Mouse (Mus musculus): ENCODE data around the gene Kcnab3. TPM values are rescaled to one million over a fixed set of nuclear protein-coding genes. Genes with fewer than 3 reads are reported as not detected.

Gene Kcnab3
- total RNA-seq, 2 experiments from 2014 or later, result 21.4 to 21.8 TPM

GRCm38 (mm10) chr11:69371601-69372000 lies 45.5 kb downstream of the Kcnab3 start:
- no peak for DNase-seq

- peak; percentile 85 to 90 for DNase-seq
Observed at GRCm38 (mm10) chr11:69372056-69372779, 46.2 kb downstream of the Kcnab3 start.

- DNase-seq, result no peak
Observed at GRCm38 (mm10) chr11:69372780-69373170, 46.7 kb downstream of the Kcnab3 start.

DNA sequence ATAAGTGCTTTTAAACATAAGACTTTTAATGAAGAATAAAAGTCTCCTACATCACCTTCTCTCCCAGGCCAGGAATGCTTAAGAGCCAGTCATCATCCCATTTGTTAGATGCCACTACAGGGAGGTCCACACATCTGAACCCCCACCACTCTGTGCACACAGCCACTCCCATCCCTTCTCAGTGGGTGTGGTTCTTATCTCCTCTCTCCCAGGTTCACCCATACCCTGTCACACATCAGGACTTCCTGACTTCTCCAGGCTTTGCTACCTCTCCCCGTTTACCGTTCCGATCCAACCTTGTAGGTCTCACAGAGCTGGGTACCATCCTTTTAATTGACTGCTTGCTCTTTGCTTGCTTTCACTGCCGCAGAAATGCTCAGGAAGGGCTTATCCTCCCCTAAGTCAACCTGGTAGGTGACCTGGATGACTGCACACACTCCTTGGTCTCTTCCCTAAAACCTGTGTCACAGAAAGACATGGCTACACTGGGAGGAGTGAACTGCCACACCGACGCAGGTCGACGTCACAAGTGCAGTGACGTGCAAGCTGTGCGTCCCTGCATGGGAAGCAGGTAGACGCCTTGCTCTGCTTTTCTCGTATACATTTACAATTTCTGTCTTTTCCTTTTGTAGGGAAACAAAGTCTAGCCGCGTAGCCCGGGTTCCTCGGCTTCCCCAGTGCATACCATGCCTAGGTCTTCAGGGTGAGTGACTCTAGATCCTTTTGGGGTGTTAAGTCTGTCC lies 47.3 kb downstream of the Kcnab3 start:
- no peak for DNase-seq

DNA sequence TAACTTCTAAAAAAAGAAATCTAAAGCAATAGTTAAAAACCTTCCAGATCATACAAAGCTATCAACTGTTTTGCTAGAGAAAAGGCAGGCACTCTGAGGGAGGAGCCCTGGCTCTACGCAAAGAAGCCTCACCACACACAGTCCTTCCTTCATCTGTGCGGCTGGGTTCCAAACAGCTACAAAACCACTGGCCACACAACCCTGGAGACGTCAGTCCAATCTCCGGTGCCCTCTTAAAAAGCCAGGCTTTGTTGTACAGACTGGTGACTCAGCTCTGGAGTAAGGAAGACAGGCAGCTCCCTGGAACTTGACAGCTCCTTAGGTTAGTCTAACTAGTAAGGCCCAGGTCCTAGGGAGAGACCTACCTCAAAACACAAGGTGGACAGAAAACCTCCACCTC lies 49.6 kb downstream of the Kcnab3 start:
- no peak for DNase-seq

DNA sequence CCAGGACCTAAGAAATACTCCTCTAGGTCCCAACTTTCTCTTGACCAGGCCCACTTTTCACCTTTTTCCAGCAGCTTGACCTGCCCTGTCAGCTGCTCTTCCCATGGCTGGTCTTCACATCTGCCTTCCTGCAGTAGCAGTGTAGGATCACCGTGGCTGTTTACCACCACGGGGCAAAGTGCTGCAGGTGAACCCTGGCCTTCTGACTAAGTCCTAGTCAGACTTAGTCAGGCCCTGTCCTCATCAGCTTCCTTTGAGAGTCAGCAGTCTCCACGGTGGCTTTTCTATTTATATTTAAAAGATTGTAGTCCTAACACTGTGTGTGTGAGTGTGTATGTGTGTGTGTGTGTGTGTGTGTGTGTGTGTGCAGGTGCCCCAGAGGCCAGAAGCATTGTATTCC lies 51.7 kb downstream of the Kcnab3 start:
- no peak for DNase-seq

DNA sequence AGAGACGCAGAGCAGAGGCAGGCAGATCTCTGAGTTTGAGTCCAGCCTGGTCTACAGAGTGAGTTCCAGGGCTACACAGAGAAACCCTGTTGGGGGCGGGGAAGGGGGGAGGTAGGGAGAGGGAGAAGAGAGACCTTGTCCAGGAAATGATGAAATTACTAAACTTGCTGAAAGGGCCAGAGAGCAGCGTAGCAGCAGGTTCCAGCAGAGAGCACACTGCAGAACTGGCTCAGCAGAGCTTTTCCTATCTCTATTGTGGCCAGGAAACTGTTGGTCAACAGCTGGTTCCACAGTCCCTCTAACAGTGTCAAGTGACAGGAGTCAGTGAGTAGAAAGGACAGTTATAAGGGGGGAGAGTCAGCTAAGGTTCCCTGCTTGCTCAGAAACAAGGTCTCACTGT lies 53.5 kb downstream of the Kcnab3 start:
- no peak for DNase-seq

DNA sequence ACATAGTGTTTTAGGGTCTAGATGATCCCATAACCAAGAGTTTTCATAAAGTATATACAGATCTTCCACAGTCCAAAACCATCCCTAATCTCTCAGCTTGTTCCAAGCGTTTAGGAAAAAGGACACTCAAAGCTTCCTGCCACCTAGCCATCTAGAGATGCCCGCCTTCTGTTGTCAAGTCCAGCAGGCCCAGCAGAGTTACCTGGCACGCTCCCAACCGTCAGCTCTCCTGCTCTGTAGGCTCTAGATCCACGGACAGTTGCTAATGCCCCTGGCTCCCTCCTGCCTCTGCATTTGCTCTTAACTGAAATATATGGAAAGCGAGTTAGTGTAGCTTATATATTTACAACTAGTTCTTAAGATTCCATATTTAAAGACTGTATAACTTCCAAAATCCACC lies 55.3 kb downstream of the Kcnab3 start:
- no peak for DNase-seq

Other genes starting within 250 kb of the Kcnab3 start
- 100 to 1,000 TPM; 962 to 984 TPM for gene Vamp2, start 237.8 kb upstream of the Kcnab3 start, total RNA-seq (2021)
- 10 to 100 TPM; 78.2 to 92.8 TPM for gene Per1, start 231.0 kb upstream of the Kcnab3 start, total RNA-seq (2021)
- gene Hes7, start 205.9 kb upstream of the Kcnab3 start, total RNA-seq (2021), result 1 to 10 TPM in 1 of 2 experiments, under 1 TPM in 1; 0.68 to 1.1 TPM
- gene 9130213A22Rik, start 203.7 kb upstream of the Kcnab3 start, total RNA-seq (2021), result 1 to 10 TPM in 1 of 2 experiments, under 1 TPM in 1; 0.96 to 1.2 TPM
- 1 to 10 TPM; 6.6 to 6.9 TPM for gene Aloxe3, start 200.4 kb upstream of the Kcnab3 start, total RNA-seq (2021)
- 1 to 10 TPM; 5.8 to 7.4 TPM for gene Alox12b, start 169.3 kb upstream of the Kcnab3 start, total RNA-seq (2021)
- gene Alox8, start 128.4 kb upstream of the Kcnab3 start, total RNA-seq (2021), result 1 to 10 TPM; 5.8 to 7.2 TPM
- gene Gucy2e, start 89.2 kb upstream of the Kcnab3 start, total RNA-seq (2021), result 1 to 10 TPM; 1.9 TPM
- gene Cntrob, start 2.5 kb upstream of the Kcnab3 start, total RNA-seq (2021), result 10 to 100 TPM; 15.1 to 15.2 TPM
- gene Trappc1, start 2.3 kb upstream of the Kcnab3 start, total RNA-seq (2021), result 10 to 100 TPM; 66.5 to 66.6 TPM
- 100 to 1,000 TPM; 111 to 119 TPM for gene Rnf227, start 14.2 kb downstream of the Kcnab3 start, total RNA-seq (2021)
- 100 to 1,000 TPM; 537 to 553 TPM for gene Chd3, start 43.1 kb downstream of the Kcnab3 start, total RNA-seq (2021)
- gene Naa38, start 69.2 kb downstream of the Kcnab3 start, total RNA-seq (2021), result 100 to 1,000 TPM; 117 to 118 TPM
- gene Cyb5d1, start 69.4 kb downstream of the Kcnab3 start, total RNA-seq (2021), result 10 to 100 TPM; 44.6 to 48.6 TPM
- 1 to 10 TPM; 1.8 to 2.6 TPM for gene Tmem88, start 72.0 kb downstream of the Kcnab3 start, total RNA-seq (2021)
- 10 to 100 TPM; 32.0 to 41.6 TPM for gene Kdm6b, start 87.4 kb downstream of the Kcnab3 start, total RNA-seq (2021)
- 1 to 10 TPM; 5.4 to 5.9 TPM for gene Dnah2, start 222.9 kb downstream of the Kcnab3 start, total RNA-seq (2021)
- 100 to 1,000 TPM; 120 to 121 TPM for gene Efnb3, start 233.9 kb downstream of the Kcnab3 start, total RNA-seq (2021)